Mouse (Mus musculus) heart, embryonic 13.5 days (tissue): Measurements from ENCODE around the gene Ascc1. TPM values are rescaled to one million over a fixed set of nuclear protein-coding genes. Genes with fewer than 3 reads are reported as not detected.

Experiments used
- ATAC-seq: fragments of 200-750 bp; cut with Nextera tagmentation; 2 replicates; pipeline ENCODE4 v1.8.0; 2017; ENCODE audit warnings: moderate TSS enrichment; ENCODE audit not compliant: insufficient number of reproducible peaks, low FRiP score, low TSS enrichment; ENCODE audit errors: extremely low read depth
- H3K27ac ChIP-seq: fragments of 300-500 bp; sonication (generic); replicated peaks from 2 replicates; pipeline ENCODE4 v1.5.1; 2015; ENCODE audit warnings: moderate library complexity, mild to moderate bottlenecking, inconsistent platforms
- H3K27me3 ChIP-seq: fragments of 300-500 bp; sonication (generic); replicated peaks from 2 replicates; pipeline ENCODE4 v1.6.1; 2015; ENCODE audit warnings: mild to moderate bottlenecking, inconsistent platforms
- H3K36me3 ChIP-seq: fragments of 300-500 bp; sonication (generic); 2 replicates; pipeline ENCODE4 v1.6.1; 2015; ENCODE audit warnings: mild to moderate bottlenecking, inconsistent platforms
- H3K4me1 ChIP-seq: fragments of 300-500 bp; sonication (generic); 2 replicates; pipeline ENCODE4 v1.6.1; 2015; ENCODE audit warnings: inconsistent platforms
- H3K4me2 ChIP-seq: fragments of 300-500 bp; sonication (generic); 2 replicates; pipeline ENCODE4 v1.6.1; 2015; ENCODE audit warnings: inconsistent platforms, mild to moderate bottlenecking, moderate library complexity
- H3K4me3 ChIP-seq: fragments of 300-500 bp; sonication (generic); 2 replicates; pipeline ENCODE4 v1.5.1; 2015; ENCODE audit warnings: moderate library complexity, mild to moderate bottlenecking, inconsistent platforms
- H3K9ac ChIP-seq: fragments of 300-500 bp; sonication (generic); 2 replicates; pipeline ENCODE4 v1.6.1; 2015; ENCODE audit warnings: inconsistent platforms, mild to moderate bottlenecking, moderate library complexity
- H3K9me3 ChIP-seq: fragments of 300-500 bp; sonication (generic); 2 replicates; pipeline ENCODE4 v1.6.1; 2016; ENCODE audit warnings: inconsistent platforms
- WGBS: fragments of 180-500 bp; shearing (Covaris S2); methylation state at CpG from one replicate; pipeline ENCODE4 v1.1.7; 2015; ENCODE audit warnings: mixed read lengths; 5-methylcytosine and 5-hydroxymethylcytosine counted together
- polyA plus RNA-seq: library from polyadenylated mRNA; unstranded; fragments of >200 nt; fragmentation: Nextera tagmentation; extraction: Ambion mirVana; gene quantifications from 2 replicates; pipeline ENCODE4 v1.2.1, GENCODE M21; 2015

Gene Ascc1
- polyA plus RNA-seq, 1 experiment from 2014 or later, result 33.8 TPM

- Histone ChIP-seq H3K4me1 (peaks cover 16% of the 10 kb centered on the region), H3K36me3 (peaks cover 16% of the 10 kb centered on the region), H3K4me2 (no peak overlapping the region), H3K4me3 (no peak overlapping the region), H3K9ac (no peak overlapping the region), H3K27ac (no peak overlapping the region), H3K27me3 (no peaks in the 10 kb centered on the region), H3K9me3 (no peaks in the 10 kb centered on the region)
- WGBS, result 54% methylated on average over 13 of the region's 13 CpGs
- no peak for ATAC-seq
Observed at GRCm38 (mm10) chr10:60026759-60027395, 24.3 kb downstream of the Ascc1 start.

GRCm38 (mm10) chr10:60027619-60028084 is 25.0 kb downstream of the Ascc1 start:
- Histone ChIP-seq H3K4me1 (peaks cover 24% of the 10 kb centered on the region), H3K4me2 (no peak overlapping the region), H3K9ac (no peak overlapping the region), H3K27me3 (no peaks in the 10 kb centered on the region), H3K9me3 (no peaks in the 10 kb centered on the region), H3K27ac (no peak overlapping the region), H3K4me3 (no peak overlapping the region), H3K36me3 (peaks cover 8% of the 10 kb centered on the region; the same call in 1 of the 2 replicates)
- no peak for ATAC-seq
- WGBS, result 76% methylated on average over 2 of the region's 2 CpGs

- Histone ChIP-seq H3K4me2 (no peak overlapping the region), H3K9me3 (no peaks in the 10 kb centered on the region), H3K36me3 (peaks cover 3% of the 10 kb centered on the region; the same call in 1 of the 2 replicates), H3K9ac (no peak overlapping the region), H3K27ac (no peak overlapping the region), H3K4me3 (no peak overlapping the region), H3K4me1 (peaks cover 29% of the 10 kb centered on the region), H3K27me3 (no peaks in the 10 kb centered on the region)
- no peak for ATAC-seq
- 80% methylated on average over 7 of the region's 7 CpGs for WGBS
Observed at GRCm38 (mm10) chr10:60028181-60028580, 25.6 kb downstream of the Ascc1 start.

- no peaks in the 10 kb centered on the region for H3K27me3 ChIP-seq
- 77% methylated on average over 7 of the region's 7 CpGs for WGBS
- no peaks in the 10 kb centered on the region for H3K9me3 ChIP-seq
- no peak overlapping the region for H3K9ac ChIP-seq
- H3K4me3 ChIP-seq, result no peak overlapping the region
- H3K4me1 ChIP-seq, result peaks cover 28% of the 10 kb centered on the region
- no peak overlapping the region for H3K27ac ChIP-seq
- H3K36me3 ChIP-seq, result peaks cover 3% of the 10 kb centered on the region; the same call in 1 of the 2 replicates
- ATAC-seq, result no peak
- no peak overlapping the region for H3K4me2 ChIP-seq
Observed at GRCm38 (mm10) chr10:60028979-60029378, 26.4 kb downstream of the Ascc1 start.

DNA sequence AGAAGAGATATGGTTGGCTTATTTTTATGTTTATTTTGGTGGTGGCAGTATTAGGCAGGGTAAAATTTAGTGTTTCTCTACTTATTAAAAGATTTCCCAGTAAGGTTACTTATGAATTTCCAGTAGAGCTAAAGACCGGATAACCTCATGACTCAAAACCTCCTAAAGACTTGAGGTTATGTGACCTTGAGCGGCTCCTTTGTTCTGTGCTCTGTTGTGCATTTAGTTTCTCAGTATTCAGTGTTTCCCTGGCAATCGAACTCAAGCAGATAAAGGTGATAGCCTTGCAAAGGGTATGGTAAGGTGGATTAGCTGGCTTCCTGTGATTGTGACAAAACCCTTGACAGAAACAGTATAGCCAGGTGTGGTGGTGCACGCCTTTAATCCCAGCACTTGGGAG is 26.8 kb downstream of the Ascc1 start:
- H3K27ac ChIP-seq, result no peak overlapping the region
- H3K9me3 ChIP-seq, result no peaks in the 10 kb centered on the region
- H3K36me3 ChIP-seq, result peaks cover 3% of the 10 kb centered on the region; the same call in 1 of the 2 replicates
- peaks cover 28% of the 10 kb centered on the region for H3K4me1 ChIP-seq
- no peak overlapping the region for H3K4me3 ChIP-seq
- no peak for ATAC-seq
- H3K9ac ChIP-seq, result no peak overlapping the region
- no peak overlapping the region for H3K4me2 ChIP-seq
- no peaks in the 10 kb centered on the region for H3K27me3 ChIP-seq
- WGBS, result 86% methylated on average over 4 of the region's 4 CpGs

DNA sequence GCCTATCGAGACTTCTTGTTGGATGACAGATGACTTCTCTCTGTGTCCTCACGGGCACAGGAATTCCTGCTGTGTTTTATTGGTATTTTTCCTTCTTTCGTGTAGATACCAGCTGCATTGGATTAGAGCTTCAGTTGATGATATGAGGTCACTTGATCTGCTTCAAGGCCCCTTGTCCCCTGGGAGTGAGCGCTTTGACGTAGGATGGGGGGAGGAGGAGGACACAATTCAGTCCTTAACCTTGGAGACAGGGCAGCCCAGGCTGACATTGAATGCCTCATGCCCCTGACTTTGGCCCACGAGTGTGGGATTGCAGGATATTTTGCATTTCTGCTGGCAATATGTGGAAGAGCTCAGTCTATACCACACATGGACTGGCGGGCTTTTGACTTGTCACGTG is 29.0 kb downstream of the Ascc1 start:
- Histone ChIP-seq H3K4me3 (no peak overlapping the region), H3K4me2 (no peak overlapping the region), H3K9ac (no peak overlapping the region), H3K36me3 (no peaks in the 10 kb centered on the region), H3K9me3 (no peaks in the 10 kb centered on the region), H3K4me1 (peaks cover 23% of the 10 kb centered on the region), H3K27ac (no peak overlapping the region), H3K27me3 (no peaks in the 10 kb centered on the region)
- no peak for ATAC-seq
- 70% methylated on average over 8 of the region's 8 CpGs for WGBS

GRCm38 (mm10) chr10:60031985-60032384 is 29.4 kb downstream of the Ascc1 start:
- H3K4me3 ChIP-seq, result no peak overlapping the region
- H3K27ac ChIP-seq, result no peak overlapping the region
- no peak for ATAC-seq
- no peak overlapping the region for H3K9ac ChIP-seq
- H3K4me1 ChIP-seq, result peaks cover 19% of the 10 kb centered on the region
- H3K36me3 ChIP-seq, result no peaks in the 10 kb centered on the region
- H3K4me2 ChIP-seq, result no peak overlapping the region
- no peaks in the 10 kb centered on the region for H3K9me3 ChIP-seq
- WGBS, result 63% methylated on average over 2 of the region's 2 CpGs
- no peaks in the 10 kb centered on the region for H3K27me3 ChIP-seq

- no peaks in the 10 kb centered on the region for H3K9me3 ChIP-seq
- H3K9ac ChIP-seq, result no peak overlapping the region
- H3K36me3 ChIP-seq, result no peaks in the 10 kb centered on the region
- 63% methylated on average over 2 of the region's 2 CpGs for WGBS
- ATAC-seq, result no peak
- no peak overlapping the region for H3K4me2 ChIP-seq
- no peak overlapping the region for H3K27ac ChIP-seq
- no peaks in the 10 kb centered on the region for H3K27me3 ChIP-seq
- H3K4me3 ChIP-seq, result no peak overlapping the region
- H3K4me1 ChIP-seq, result peaks cover 19% of the 10 kb centered on the region
Observed at GRCm38 (mm10) chr10:60032622-60033021, 30.0 kb downstream of the Ascc1 start.

DNA sequence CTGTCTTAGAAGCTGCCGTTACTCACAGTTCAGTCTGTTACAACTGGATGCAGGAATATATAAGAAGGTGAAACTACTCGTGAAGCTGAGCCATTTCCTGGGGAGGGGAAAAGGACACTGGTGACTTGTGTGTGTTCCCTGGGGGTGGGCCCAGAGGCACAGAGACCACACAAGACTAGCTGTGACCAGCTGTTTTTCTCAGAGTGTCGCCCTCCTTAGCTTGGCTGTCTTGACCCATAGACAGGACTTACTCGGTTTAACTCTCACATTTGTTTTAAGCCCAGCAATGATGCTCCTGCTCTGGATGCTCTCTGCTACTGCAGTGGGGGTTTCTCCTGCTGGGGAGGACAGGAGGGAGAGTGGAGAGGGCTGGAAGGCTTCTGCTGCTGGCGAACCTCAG is 30.5 kb downstream of the Ascc1 start:
- WGBS, result 40% methylated on average over 5 of the region's 5 CpGs
- no peak for ATAC-seq
- peak overlapping the region; percentile 5; the same call in 1 of the 2 replicates for H3K9ac ChIP-seq
- no peaks in the 10 kb centered on the region for H3K9me3 ChIP-seq
- H3K27me3 ChIP-seq, result no peaks in the 10 kb centered on the region
- no peak overlapping the region for H3K4me2 ChIP-seq
- no peaks in the 10 kb centered on the region for H3K36me3 ChIP-seq
- H3K4me3 ChIP-seq, result no peak overlapping the region
- no peak overlapping the region for H3K27ac ChIP-seq
- peaks cover 19% of the 10 kb centered on the region for H3K4me1 ChIP-seq

GRCm38 (mm10) chr10:60034621-60035020 is 32.0 kb downstream of the Ascc1 start:
- 60% methylated on average over 3 of the region's 3 CpGs for WGBS
- H3K27me3 ChIP-seq, result no peaks in the 10 kb centered on the region
- no peaks in the 10 kb centered on the region for H3K9me3 ChIP-seq
- no peak overlapping the region for H3K27ac ChIP-seq
- no peaks in the 10 kb centered on the region for H3K36me3 ChIP-seq
- no peak overlapping the region for H3K4me3 ChIP-seq
- no peak overlapping the region for H3K9ac ChIP-seq
- no peak overlapping the region for H3K4me2 ChIP-seq
- H3K4me1 ChIP-seq, result peaks cover 19% of the 10 kb centered on the region
- ATAC-seq, result no peak

- H3K4me3 ChIP-seq, result no peak overlapping the region
- H3K4me2 ChIP-seq, result no peak overlapping the region
- H3K9ac ChIP-seq, result no peak overlapping the region
- no peak overlapping the region for H3K27ac ChIP-seq
- no peak for ATAC-seq
- no peaks in the 10 kb centered on the region for H3K27me3 ChIP-seq
- H3K36me3 ChIP-seq, result no peaks in the 10 kb centered on the region
- peaks cover 19% of the 10 kb centered on the region for H3K4me1 ChIP-seq
- 52% methylated on average over 4 of the region's 4 CpGs for WGBS
- H3K9me3 ChIP-seq, result no peaks in the 10 kb centered on the region
Observed at GRCm38 (mm10) chr10:60035744-60036143, 33.1 kb downstream of the Ascc1 start.

GRCm38 (mm10) chr10:60042350-60042922 is 39.8 kb downstream of the Ascc1 start:
- Histone ChIP-seq H3K27ac (no peak overlapping the region), H3K4me3 (no peak overlapping the region), H3K9ac (no peak overlapping the region), H3K4me1 (no peaks in the 10 kb centered on the region), H3K27me3 (no peaks in the 10 kb centered on the region), H3K4me2 (no peak overlapping the region), H3K9me3 (no peaks in the 10 kb centered on the region), H3K36me3 (peaks cover 6% of the 10 kb centered on the region; the same call in 1 of the 2 replicates)
- ATAC-seq, result no peak
- 78% methylated on average over 8 of the region's 8 CpGs for WGBS
